Mouse (Mus musculus) common myeloid progenitor, adult 5-6 weeks (primary cell): Measurements from ENCODE around the gene Gm42878. TPM values are rescaled to one million over a fixed set of nuclear protein-coding genes. Genes with fewer than 3 reads are reported as not detected.

Experiments
- ATAC-seq: replicated peaks from 2 replicates; pipeline ENCODE4 v1.8.0; 2016; ENCODE audit warnings: low read depth, mild to moderate bottlenecking, moderate TSS enrichment, inconsistent platforms; ENCODE audit not compliant: poor library complexity, severe bottlenecking
- total RNA-seq: library from RNA; stranded (forward); fragments of 200-1000, 187-1606 nt; gene quantifications from 2 replicates; pipeline ENCODE4 v1.2.3, GENCODE M21; 2017

The Gm42878 gene
- total RNA-seq, 1 experiment from 2014 or later, result not detected

DNA sequence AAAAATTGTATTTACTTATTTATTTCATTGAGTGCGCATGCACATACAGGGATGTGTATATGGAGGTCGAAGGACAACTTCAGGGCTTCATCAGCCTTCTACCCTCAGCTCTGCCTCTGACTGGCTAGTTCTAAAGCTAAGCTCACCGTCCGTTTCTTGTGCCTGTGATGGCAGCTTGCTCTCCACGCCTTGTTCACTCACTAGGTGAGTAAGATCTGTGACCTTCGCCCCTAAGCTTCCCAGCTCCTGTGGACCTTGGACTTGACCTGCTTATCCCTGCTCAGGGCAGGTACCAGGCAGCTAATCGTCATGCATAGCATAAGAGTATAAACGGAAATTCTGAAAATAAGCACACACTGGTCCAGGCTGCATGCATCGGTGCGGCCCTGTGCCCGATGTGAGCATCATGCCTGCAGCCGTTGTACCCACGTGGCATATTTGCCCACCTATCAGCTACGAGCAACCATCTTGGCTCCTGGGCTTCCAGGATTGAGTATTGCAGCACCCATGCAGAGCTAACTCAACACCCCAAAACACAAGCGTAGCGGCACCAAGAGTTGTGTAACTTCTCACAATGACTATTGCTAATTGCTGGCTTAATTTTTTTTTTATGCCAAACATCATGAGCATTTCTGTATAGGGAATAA is 20.9 kb upstream of the Gm42878 start:
- no peak for ATAC-seq

GRCm38 (mm10) chr5:121564468-121564895 is 19.2 kb upstream of the Gm42878 start:
- ATAC-seq, result peak; percentile 95

DNA sequence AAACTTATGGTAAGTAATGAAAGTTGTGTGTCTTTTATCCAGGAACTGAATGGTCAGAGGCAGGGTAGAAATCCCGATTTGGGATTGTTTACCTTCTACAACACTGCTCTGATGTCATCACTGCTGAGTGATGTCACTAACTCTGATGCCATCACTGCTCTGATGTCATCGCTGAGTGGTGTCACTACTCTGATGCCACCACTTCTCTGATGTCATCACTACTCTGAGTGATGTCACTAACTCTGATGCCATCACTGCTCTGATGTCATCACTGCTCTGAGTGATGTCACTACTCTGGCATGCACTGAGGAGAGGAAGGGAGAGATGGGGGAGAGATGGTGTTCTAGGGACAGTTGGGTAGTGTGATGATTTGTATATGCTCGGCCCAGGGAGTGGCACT is 17.2 kb upstream of the Gm42878 start:
- ATAC-seq, result no peak

- ATAC-seq, result no peak
Observed at GRCm38 (mm10) chr5:121549196-121549595, 3.9 kb upstream of the Gm42878 start.

GRCm38 (mm10) chr5:121547084-121547483 is 1.8 kb upstream of the Gm42878 start:
- no peak for ATAC-seq

DNA sequence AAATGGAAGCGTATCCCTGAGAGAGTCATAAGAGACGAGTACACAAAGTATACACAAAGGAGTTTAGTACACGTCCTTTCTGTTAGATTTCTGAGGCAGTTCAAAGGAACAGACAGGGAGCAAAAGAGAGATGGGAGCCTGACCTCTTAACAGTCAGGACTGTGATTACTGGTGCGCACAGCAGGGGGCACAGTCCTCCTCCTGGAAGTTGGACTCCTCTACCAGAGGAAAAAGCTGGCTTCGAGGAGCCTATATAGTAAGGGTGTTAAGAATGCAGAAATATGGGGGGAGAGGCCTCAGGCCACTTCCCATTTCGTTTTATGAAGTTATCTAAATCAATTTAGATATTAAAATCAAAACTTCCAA is 1.2 kb upstream of the Gm42878 start:
- ATAC-seq, result peak; percentile 76

DNA sequence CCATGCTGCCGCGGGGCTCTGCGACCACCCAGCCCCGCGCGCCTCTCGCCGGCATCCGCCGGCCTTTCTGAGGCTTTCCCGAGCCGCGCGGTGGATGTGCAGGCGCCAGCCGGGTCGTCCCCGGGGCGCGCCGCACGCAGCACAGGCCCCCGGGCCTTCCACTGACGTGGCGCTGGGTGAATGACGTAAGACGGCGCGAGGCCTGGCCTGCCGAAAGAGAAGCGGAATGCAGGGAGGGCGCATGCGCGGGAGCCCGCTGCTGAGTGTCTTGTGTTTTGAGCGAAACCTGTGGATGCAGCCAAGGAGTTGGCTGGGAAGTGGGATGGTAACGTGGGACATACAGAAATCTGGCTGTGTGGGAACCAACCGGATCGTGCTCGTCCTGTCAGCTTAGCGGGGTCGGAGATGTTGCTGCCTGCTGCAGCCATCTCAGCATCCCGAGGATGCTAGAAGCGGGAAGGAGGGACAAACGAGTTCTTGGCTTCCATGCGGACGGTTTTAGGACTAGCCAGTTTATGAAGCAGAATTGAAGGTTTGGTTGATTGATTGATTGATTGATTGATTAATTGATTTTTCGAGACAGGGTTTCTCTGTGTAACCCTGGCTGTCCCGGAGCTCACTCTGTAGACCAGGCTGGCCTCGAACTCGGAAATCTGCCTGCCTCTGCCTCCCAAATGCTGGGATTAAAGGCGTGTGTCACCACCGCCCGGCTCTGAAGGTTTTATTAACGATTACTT is 679 bp upstream of the Gm42878 start, which contains the start of gene Mapkapk5:
TSS of gene Mapkapk5 (minus strand) at position 113 of the 737 bp plus-strand sequence.
- peak; percentile 92 for ATAC-seq

GRCm38 (mm10) chr5:121543370-121543769 is 1.9 kb downstream of the Gm42878 start:
- no peak for ATAC-seq

GRCm38 (mm10) chr5:121541235-121541634 is 4.0 kb downstream of the Gm42878 start:
- ATAC-seq, result no peak

DNA sequence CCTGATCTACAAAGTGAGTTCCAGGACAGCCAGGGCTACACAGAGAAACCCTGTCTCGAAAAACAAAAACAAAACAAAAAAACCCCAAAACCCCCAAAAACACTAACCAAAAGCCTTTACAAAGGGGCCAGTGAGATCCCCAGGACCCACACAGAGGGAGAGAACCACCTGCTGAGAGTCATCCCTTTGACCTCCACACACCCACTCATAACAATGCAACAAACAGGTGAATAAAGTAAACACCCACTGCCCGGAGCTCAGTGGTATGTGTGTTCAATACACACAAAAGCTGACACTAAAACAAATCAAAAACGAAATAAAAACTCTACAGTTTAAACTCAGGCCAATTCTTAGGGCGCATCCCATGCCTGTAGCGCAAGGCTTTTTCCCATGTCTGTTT is 5.2 kb downstream of the Gm42878 start:
- ATAC-seq, result no peak

DNA sequence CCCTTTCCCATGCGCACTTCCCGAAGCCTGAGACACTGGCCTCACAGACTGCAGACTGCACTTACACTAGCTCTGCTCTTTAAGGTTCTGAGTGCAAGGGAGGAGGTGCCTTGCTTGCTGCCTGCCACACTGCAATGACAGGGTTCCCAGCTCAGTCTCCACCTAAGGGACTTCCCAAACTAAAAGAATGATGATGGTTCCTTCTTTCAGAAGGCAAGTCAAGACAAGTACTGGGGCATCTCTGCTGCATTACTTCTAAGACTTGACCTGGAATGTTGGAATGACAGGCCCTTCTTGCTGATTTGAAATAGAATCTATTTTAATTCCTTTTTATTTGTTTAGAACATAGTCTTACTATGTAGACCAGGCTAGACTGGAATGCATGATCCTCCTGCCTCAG is 7.7 kb downstream of the Gm42878 start:
- ATAC-seq, result no peak

DNA sequence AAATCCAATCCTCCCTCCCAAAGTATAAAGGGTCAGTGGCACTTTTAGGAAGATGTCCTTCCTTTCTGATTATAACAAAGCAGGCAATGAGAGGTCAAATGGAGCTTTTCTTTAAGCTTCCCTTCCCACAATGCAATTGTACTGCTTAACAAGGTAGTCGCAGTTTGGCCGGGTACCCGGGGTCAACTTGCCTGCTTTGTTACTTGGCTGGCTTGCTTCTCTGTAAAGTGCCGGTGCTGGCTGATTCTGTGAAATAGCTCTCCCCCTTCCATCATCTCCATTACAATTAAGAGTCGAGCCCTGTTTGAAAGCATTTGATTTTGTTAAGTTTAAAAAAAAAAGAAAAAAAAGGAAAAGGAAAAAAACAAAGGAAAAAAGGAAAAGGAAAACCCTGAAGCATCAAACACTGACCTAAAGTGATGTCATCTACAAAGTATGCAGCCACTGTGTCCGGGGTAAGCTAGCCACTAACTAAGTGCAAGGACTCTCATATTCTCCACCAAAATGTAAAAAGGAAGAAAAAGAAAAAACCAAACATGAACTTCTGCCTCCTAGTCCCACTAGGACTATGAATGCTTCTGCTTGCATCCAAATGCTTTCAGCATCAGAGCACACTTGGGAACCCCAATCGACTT is 8.2 kb downstream of the Gm42878 start:
- no peak for ATAC-seq

GRCm38 (mm10) chr5:121535116-121535515 is 10.2 kb downstream of the Gm42878 start:
- ATAC-seq, result no peak

DNA sequence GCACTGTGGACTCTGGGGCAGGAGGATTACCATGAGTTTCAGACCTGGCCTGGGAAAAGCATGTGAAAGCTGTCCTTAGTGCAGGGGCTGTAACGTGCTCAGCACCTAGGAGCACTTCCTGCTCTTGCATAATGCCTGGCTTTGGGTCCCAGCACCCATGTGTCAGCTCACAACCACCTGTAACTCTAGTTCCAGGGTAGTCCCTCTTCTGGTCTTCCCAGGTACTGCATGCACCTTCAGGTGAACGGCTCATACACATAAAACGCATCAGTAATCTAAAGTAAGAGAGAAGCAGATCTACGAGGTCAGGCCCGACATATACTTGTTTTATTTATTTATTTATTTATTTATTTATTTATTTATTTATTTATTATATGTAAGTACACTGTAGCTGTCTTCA is 10.8 kb downstream of the Gm42878 start:
- 0 out of 2 replicates have a peak, but pooled peaks have one; percentile 22 for ATAC-seq

DNA sequence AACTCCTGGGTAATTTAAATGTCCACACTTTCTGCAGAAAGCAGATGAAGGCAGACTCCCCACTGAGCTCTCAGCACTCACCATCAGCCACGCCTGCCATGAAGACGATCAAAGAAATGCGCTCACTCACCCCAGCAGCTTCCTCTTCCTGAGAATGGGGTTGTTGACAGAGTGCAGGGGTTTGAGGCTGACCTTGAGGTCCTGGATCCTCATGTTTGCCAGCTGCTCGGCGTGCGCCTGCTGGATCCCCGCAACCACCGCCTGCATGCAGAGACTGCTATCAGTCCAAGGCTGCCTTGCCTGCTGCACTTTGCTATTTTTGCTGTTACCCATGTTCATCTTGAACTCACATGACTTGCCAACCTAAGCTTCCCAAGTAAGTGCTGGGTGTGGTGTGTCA is 18.3 kb downstream of the Gm42878 start:
- ATAC-seq, result no peak

GRCm38 (mm10) chr5:121526526-121526925 is 18.8 kb downstream of the Gm42878 start:
- ATAC-seq, result no peak

DNA sequence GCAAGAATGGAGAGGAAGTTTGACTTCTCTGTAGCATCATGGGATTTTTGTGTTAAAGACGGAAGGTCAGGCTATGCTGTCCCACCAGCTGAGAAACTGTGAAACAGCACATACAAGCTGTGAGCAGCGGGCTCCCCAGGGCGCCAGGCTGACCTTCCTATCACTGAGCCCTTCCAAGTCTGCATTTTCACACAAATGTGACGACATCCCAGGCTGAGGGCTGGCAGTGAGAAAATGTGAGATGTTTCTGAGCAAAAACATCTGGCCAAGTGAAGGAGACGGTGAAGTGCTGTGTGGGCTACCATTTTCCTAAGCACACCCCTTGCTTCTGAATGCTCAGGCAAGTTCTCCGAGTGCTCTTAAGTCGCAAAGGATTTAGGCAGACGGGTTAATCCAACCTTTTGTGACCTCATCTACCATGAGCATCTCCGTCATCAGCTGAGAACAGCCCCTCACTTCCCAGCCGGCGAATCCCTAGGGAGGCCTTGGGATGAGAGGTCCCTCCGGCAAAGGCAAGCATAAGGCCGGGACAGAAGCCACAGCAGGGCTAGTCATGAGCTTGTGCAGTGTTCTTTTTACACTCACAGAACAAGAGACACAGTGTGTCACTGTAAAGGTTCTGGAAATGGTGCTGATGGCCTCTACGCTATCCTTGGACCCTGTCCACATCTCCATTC is 19.4 kb downstream of the Gm42878 start:
- no peak for ATAC-seq

GRCm38 (mm10) chr5:121519758-121520157 is 25.5 kb downstream of the Gm42878 start:
- ATAC-seq, result peak; percentile 97

- ATAC-seq, result no peak
Observed at GRCm38 (mm10) chr5:121518983-121519382, 26.3 kb downstream of the Gm42878 start.

GRCm38 (mm10) chr5:121510009-121510408 is 35.3 kb downstream of the Gm42878 start:
- ATAC-seq, result no peak

GRCm38 (mm10) chr5:121506846-121507245 is 38.4 kb downstream of the Gm42878 start:
- ATAC-seq, result no peak
